Mouse (Mus musculus): ENCODE measurements around the gene BC024063. TPM values are rescaled to one million over a fixed set of nuclear protein-coding genes. Genes with fewer than 3 reads are reported as not detected.

The BC024063 gene
- polyA plus RNA-seq, 1 experiment from 2014 or later, result 3.5 TPM

Other genes starting within 250 kb of the BC024063 start
- 6.3 and 8.2 TPM in 2 replicates for gene Gm32687, start 219.4 kb upstream of the BC024063 start, polyA plus RNA-seq (2016; fragmentation: Nextera tagmentation; extraction: Ambion mirVana)
- 2.0 and 3.2 TPM in 2 replicates for gene Zfp781, start 152.9 kb upstream of the BC024063 start, polyA plus RNA-seq (2016; fragmentation: Nextera tagmentation; extraction: Ambion mirVana)
- 11.5 and 13.4 TPM in 2 replicates for gene Zfp873, start 35.2 kb upstream of the BC024063 start, polyA plus RNA-seq (2016; fragmentation: Nextera tagmentation; extraction: Ambion mirVana)
- gene AU041133, start 44.7 kb downstream of the BC024063 start, polyA plus RNA-seq (2016; fragmentation: Nextera tagmentation; extraction: Ambion mirVana), result 3.7 and 4.2 TPM in 2 replicates
- 11.7 and 13.7 TPM in 2 replicates for gene Zfp938, start 157.9 kb downstream of the BC024063 start, polyA plus RNA-seq (2016; fragmentation: Nextera tagmentation; extraction: Ambion mirVana)
- 0.03 TPM in 1 of 2 replicates, not detected in the other for gene 4932415D10Rik, start 233.2 kb downstream of the BC024063 start, polyA plus RNA-seq (2016; fragmentation: Nextera tagmentation; extraction: Ambion mirVana)

All from heart, embryonic 10.5 days (tissue).